8 mouse cellular contexts compared by ENCODE assay signal in genomic region chr1:86491533-86492094, GRCm38 (mm10). TPM values are rescaled to one million over a fixed set of nuclear protein-coding genes. Genes with fewer than 3 reads are reported as not detected.
DNase-seq lines count a peak whose midpoint lies in the region; ATAC-seq and TF ChIP-seq lines count a peak whose summit lies in the region.

No protein-coding gene starts in this region.

- no peak overlapping the region for H3K9ac ChIP-seq in midbrain, embryonic 11.5 days (ENCODE audit: low read length)
- no peak overlapping the region for H3K9ac ChIP-seq in hindbrain, embryonic 12.5 days
- H3K9ac ChIP-seq in liver, postnatal 0 days (replicated peaks): peak overlapping the region; percentile 52

- H3K4me1 ChIP-seq in midbrain, embryonic 10.5 days: peaks cover 28% of the 10 kb centered on the region
- H3K4me1 ChIP-seq in midbrain, embryonic 11.5 days (ENCODE audit: control insufficient read depth, insufficient read depth, low read length): peaks cover 8% of the 10 kb centered on the region; the same call in 1 of the 2 replicates
- H3K4me1 ChIP-seq in hindbrain, embryonic 12.5 days: peaks cover 21% of the 10 kb centered on the region
- peaks cover 41% of the 10 kb centered on the region for H3K4me1 ChIP-seq in liver, postnatal 0 days (ENCODE audit: insufficient read depth)

- WGBS in midbrain, embryonic 10.5 days: 80% methylated on average over 7 of the region's 7 CpGs
- 85% methylated on average over 7 of the region's 7 CpGs for WGBS in midbrain, embryonic 11.5 days
- 60% methylated on average over 6 of the region's 7 CpGs for WGBS in hindbrain, embryonic 12.5 days
- 55% methylated on average over 7 of the region's 7 CpGs for WGBS in liver, postnatal 0 days (ENCODE audit: insufficient replicate concordance)

- no peak overlapping the region for H3K4me3 ChIP-seq in midbrain, embryonic 10.5 days
- no peak overlapping the region for H3K4me3 ChIP-seq in midbrain, embryonic 11.5 days (ENCODE audit: low read depth, low read length)
- no peak overlapping the region for H3K4me3 ChIP-seq in hindbrain, embryonic 12.5 days
- no peak overlapping the region for H3K4me3 ChIP-seq in liver, postnatal 0 days (ENCODE audit: low read depth, low read length)

- TF ChIP-seq CTCF in liver, postnatal 0 days (IDR thresholded peaks at IDR 0.05; ENCODE audit: low read depth): no peak

- peak overlapping the region; percentile 72 for H3K27ac ChIP-seq in midbrain, embryonic 10.5 days (replicated peaks)
- no peak overlapping the region for H3K27ac ChIP-seq in midbrain, embryonic 11.5 days (ENCODE audit: low read depth, low read length)
- H3K27ac ChIP-seq in hindbrain, embryonic 12.5 days: peak overlapping the region; percentile 45
- peak overlapping the region; percentile 79 for H3K27ac ChIP-seq in liver, postnatal 0 days (ENCODE audit: low read depth)

- H3K36me3 ChIP-seq in midbrain, embryonic 10.5 days: 0 out of 2 replicates have a peak, but pooled peaks cover 3% of the 10 kb centered on the region
- H3K36me3 ChIP-seq in midbrain, embryonic 11.5 days (ENCODE audit: control insufficient read depth, insufficient read depth, low read length): no peaks in the 10 kb centered on the region
- H3K36me3 ChIP-seq in hindbrain, embryonic 12.5 days: no peaks in the 10 kb centered on the region
- H3K36me3 ChIP-seq in liver, postnatal 0 days (replicated peaks; ENCODE audit: insufficient read depth, low read length): no peaks in the 10 kb centered on the region

- no peaks in the 10 kb centered on the region for H3K9me3 ChIP-seq in midbrain, embryonic 10.5 days (replicated peaks)
- H3K9me3 ChIP-seq in midbrain, embryonic 11.5 days (ENCODE audit: control insufficient read depth, low read length): no peaks in the 10 kb centered on the region
- H3K9me3 ChIP-seq in hindbrain, embryonic 12.5 days (replicated peaks): no peaks in the 10 kb centered on the region
- H3K9me3 ChIP-seq in liver, postnatal 0 days (ENCODE audit: low read length): no peaks in the 10 kb centered on the region

- no peak for ATAC-seq in midbrain, embryonic 11.5 days (ENCODE audit: low FRiP score)
- ATAC-seq in hindbrain, embryonic 12.5 days (ENCODE audit: low FRiP score): no peak
- no peak for ATAC-seq in liver, postnatal 0 days

- no peak overlapping the region for H3K4me2 ChIP-seq in midbrain, embryonic 11.5 days
- no peak overlapping the region for H3K4me2 ChIP-seq in hindbrain, embryonic 12.5 days (replicated peaks)
- peak overlapping the region; percentile 47 for H3K4me2 ChIP-seq in liver, postnatal 0 days (ENCODE audit: low read depth, low read length)

- intact Hi-C loops in gastrocnemius, postnatal 14 days (cut with DNase I; ENCODE audit: low total_unique reads): no loop called here

- DNase-seq in midbrain, embryonic 10.5 days (ENCODE audit: low spot score): no peak
- DNase-seq in midbrain, embryonic 11.5 days (ENCODE audit: low spot score, missing footprints): no peak
- no peak for DNase-seq in liver, postnatal 0 days
- DNase-seq in thymus, postnatal 25 days: peak; percentile 51
- DNase-seq in urinary bladder, postnatal 14 days (ENCODE audit: low spot score): no peak
- DNase-seq in gastrocnemius, postnatal 14 days: no peak
- no peak for DNase-seq in adrenal gland, adult 18-20 months (ENCODE audit: low spot score in 2 of 2)

- H3K27me3 ChIP-seq in midbrain, embryonic 10.5 days (ENCODE audit: low read depth, poor library complexity, severe bottlenecking): no peaks in the 10 kb centered on the region
- H3K27me3 ChIP-seq in midbrain, embryonic 11.5 days (ENCODE audit: control insufficient read depth, insufficient read depth, low read length): no peaks in the 10 kb centered on the region
- H3K27me3 ChIP-seq in hindbrain, embryonic 12.5 days: no peaks in the 10 kb centered on the region
- no peaks in the 10 kb centered on the region for H3K27me3 ChIP-seq in liver, postnatal 0 days (ENCODE audit: insufficient read depth, low read length)

- TF ChIP-seq EP300 in liver, postnatal 0 days (IDR thresholded peaks at IDR 0.05; ENCODE audit: low read depth): no peak

RNA-seq across cellular contexts. Expression of gene Ptma, which starts 34.9 kb away (rescaled TPM):
- 2,732 and 2,904 TPM in 2 replicates for polyA plus RNA-seq in midbrain, embryonic 10.5 days (2016; fragmentation: Nextera tagmentation; extraction: Ambion mirVana)
- polyA plus RNA-seq in midbrain, embryonic 11.5 days (2014; fragmentation: Nextera tagmentation; extraction: Ambion mirVana): 3,090 and 3,352 TPM in 2 replicates
- polyA plus RNA-seq in hindbrain, embryonic 12.5 days (2016; fragmentation: Nextera tagmentation; extraction: Ambion mirVana): 2,735 and 2,863 TPM in 2 replicates
- 750 and 799 TPM in 2 replicates for polyA plus RNA-seq in liver, postnatal 0 days (2015; fragmentation: Nextera tagmentation; extraction: Ambion mirVana)
- total RNA-seq in gastrocnemius, postnatal 14 days (2021): 100 to 1,000 TPM; 184 to 248 TPM
- total RNA-seq in adrenal gland, adult 18-20 months (2021): 100 to 1,000 TPM; 463 to 486 TPM
